Mouse (Mus musculus) kidney, adult 2 months (tissue): ENCODE data around the gene Dohh. TPM values are rescaled to one million over a fixed set of nuclear protein-coding genes. Genes with fewer than 3 reads are reported as not detected.

Experiments
- DNase-seq: peaks from one replicate; pipeline ENCODE4 v3.0.0; 2021
- H3K27ac ChIP-seq: fragments of 200-500 bp; 2 replicates; pipeline ENCODE4 v1.5.1; 2012; ENCODE audit warnings: low read depth, low read length, control low read depth, inconsistent platforms; ENCODE audit not compliant: insufficient read depth
- H3K27me3 ChIP-seq: fragments of 200-500 bp; replicated peaks from 2 replicates; pipeline ENCODE4 v1.6.1; 2012; ENCODE audit warnings: mild to moderate bottlenecking, moderate library complexity, low read length, inconsistent platforms; ENCODE audit not compliant: control insufficient read depth, insufficient read depth
- H3K36me3 ChIP-seq: fragments of 200-500 bp; 2 replicates; pipeline ENCODE4 v1.6.1; 2012; ENCODE audit warnings: mild to moderate bottlenecking, moderate library complexity, low read length, inconsistent platforms; ENCODE audit not compliant: control insufficient read depth, insufficient read depth
- H3K4me1 ChIP-seq: fragments of 200-500 bp; 2 replicates; pipeline ENCODE4 v1.6.1; 2011; ENCODE audit warnings: low read length; ENCODE audit not compliant: control insufficient read depth, insufficient read depth
- H3K4me3 ChIP-seq: fragments of 200-500 bp; 2 replicates; pipeline ENCODE4 v1.5.1; 2011; ENCODE audit warnings: mild to moderate bottlenecking, low read depth, low read length, control low read depth; ENCODE audit not compliant: insufficient read depth
- CTCF ChIP-seq: fragments of 200-500 bp; conservative IDR thresholded peaks from 2 replicates; pipeline ENCODE4 v1.5.1; 2011; ENCODE audit warnings: low read depth, mild to moderate bottlenecking, control low read depth, low read length, moderate library complexity, mixed read lengths; ENCODE audit not compliant: insufficient read depth, insufficient read length
- POLR2A ChIP-seq: fragments of 200-500 bp; IDR thresholded peaks from one replicate; pipeline ENCODE4 v1.6.1; 2011; ENCODE audit warnings: low read depth, low read length, control low read depth
- WGBS: fragments of 180-500 bp; shearing (Covaris S2); methylation state at CpG from one replicate; pipeline ENCODE4 v1.1.7; 2018; 5-methylcytosine and 5-hydroxymethylcytosine counted together
- polyA plus RNA-seq: library from polyadenylated mRNA; depleted of rRNA; stranded (reverse); fragments of >200 nt; gene quantifications from 2 replicates; pipeline ENCODE4 v1.2.3, GENCODE M21; 2012

Dohh gene
- polyA plus RNA-seq, 1 experiment, result 60.6 TPM

- peak; percentile 90 for DNase-seq
- peaks cover 18% of the 10 kb centered on the region; the same call in 1 of the 2 replicates for H3K4me1 ChIP-seq
- H3K36me3 ChIP-seq, result no peaks in the 10 kb centered on the region
- H3K27ac ChIP-seq, result peak within 1 kb of the TSS; percentile 57
- H3K4me3 ChIP-seq, result peak within 1 kb of the TSS; percentile 44
- TF ChIP-seq POLR2A (no peak), CTCF (no peak)
- no peaks in the 10 kb centered on the region for H3K27me3 ChIP-seq
- WGBS, result 30% methylated on average over 14 of the region's 14 CpGs
Measured at GRCm38 (mm10) chr10:81392781-81393185, 8.6 kb downstream of the Dohh start, which contains the start of gene Smim24. Gene Smim24, plus strand, starts transcription at chr10:81393051.

GRCm38 (mm10) chr10:81393456-81394063, 9.3 kb downstream of the Dohh start:
- no peak for TF ChIP-seq POLR2A
- TF ChIP-seq CTCF, result no peak
- Histone ChIP-seq H3K27ac (peak overlapping the region; percentile 29; the same call in 1 of the 2 replicates), H3K4me3 (peak overlapping the region; percentile 44), H3K27me3 (no peaks in the 10 kb centered on the region), H3K4me1 (peaks cover 18% of the 10 kb centered on the region; the same call in 1 of the 2 replicates), H3K36me3 (no peaks in the 10 kb centered on the region)
- WGBS, result 7% methylated on average over 19 of the region's 19 CpGs
- DNase-seq, result peak; percentile 62

GRCm38 (mm10) chr10:81395127-81395526, 10.9 kb downstream of the Dohh start:
- no peaks in the 10 kb centered on the region for H3K27me3 ChIP-seq
- peak; percentile 71 for DNase-seq
- TF ChIP-seq CTCF (peak; percentile 86), POLR2A (no peak)
- no peak overlapping the region for H3K4me3 ChIP-seq
- no peak overlapping the region for H3K27ac ChIP-seq
- H3K4me1 ChIP-seq, result peaks cover 14% of the 10 kb centered on the region; the same call in 1 of the 2 replicates
- peaks cover 2% of the 10 kb centered on the region for H3K36me3 ChIP-seq
- 18% methylated on average over 5 of the region's 5 CpGs for WGBS

- Histone ChIP-seq H3K36me3 (peaks cover 9% of the 10 kb centered on the region), H3K4me3 (no peak overlapping the region), H3K4me1 (peaks cover 14% of the 10 kb centered on the region; the same call in 1 of the 2 replicates), H3K27ac (no peak overlapping the region), H3K27me3 (no peaks in the 10 kb centered on the region)
- WGBS, result 82% methylated on average over 4 of the region's 4 CpGs
- no peak for DNase-seq
- TF ChIP-seq POLR2A (no peak), CTCF (no peak)
Measured at GRCm38 (mm10) chr10:81395865-81396264, 11.6 kb downstream of the Dohh start.

DNA sequence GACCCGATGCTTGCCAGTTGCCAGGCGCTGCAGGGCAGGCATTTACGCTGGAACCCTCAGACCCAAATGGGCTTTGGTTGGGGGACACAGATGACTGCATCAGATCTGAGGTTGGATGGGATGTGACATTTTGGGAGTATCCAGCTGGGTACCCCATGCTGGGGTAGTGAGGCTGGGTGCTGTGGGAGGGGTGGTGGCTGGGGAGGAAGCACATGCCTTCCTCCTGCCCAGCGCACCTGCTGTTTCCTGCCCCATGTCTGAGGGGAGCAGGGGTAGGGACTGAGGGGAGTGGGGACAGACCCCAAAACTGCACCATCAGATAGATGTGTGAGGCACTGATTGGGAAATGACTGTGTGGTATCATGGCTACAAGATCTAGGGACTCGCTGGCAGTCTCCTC, 12.5 kb downstream of the Dohh start:
- TF ChIP-seq CTCF, result no peak
- no peak for TF ChIP-seq POLR2A
- no peak overlapping the region for H3K4me3 ChIP-seq
- DNase-seq, result no peak
- H3K4me1 ChIP-seq, result peaks cover 20% of the 10 kb centered on the region; the same call in 1 of the 2 replicates
- H3K27ac ChIP-seq, result no peak overlapping the region
- peaks cover 9% of the 10 kb centered on the region for H3K36me3 ChIP-seq
- WGBS, result 86% methylated on average over 5 of the region's 5 CpGs
- no peaks in the 10 kb centered on the region for H3K27me3 ChIP-seq

DNA sequence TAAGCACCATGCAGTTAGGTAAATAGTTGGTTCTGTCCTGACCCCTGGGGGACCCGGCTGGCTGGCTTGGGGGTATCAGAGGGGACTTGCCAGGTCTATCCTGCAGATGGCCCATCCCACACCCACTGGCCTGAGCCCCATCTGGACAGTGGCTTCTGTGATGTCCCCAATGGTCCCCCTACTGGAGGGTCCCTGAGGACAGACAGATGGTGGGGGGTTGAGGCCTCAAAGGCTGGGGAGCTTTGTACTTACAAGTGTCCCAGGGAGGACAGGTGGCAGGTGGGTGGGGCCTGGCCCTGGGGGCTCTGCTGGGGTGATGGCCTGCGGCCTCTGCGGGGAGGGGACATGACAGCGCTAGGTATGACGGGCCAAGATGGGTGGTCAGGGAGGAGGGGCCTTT, 15.1 kb downstream of the Dohh start:
- 82% methylated on average over 5 of the region's 5 CpGs for WGBS
- Histone ChIP-seq H3K27me3 (no peaks in the 10 kb centered on the region), H3K4me1 (peaks cover 16% of the 10 kb centered on the region), H3K4me3 (no peak overlapping the region), H3K27ac (no peak overlapping the region), H3K36me3 (peaks cover 10% of the 10 kb centered on the region)
- DNase-seq, result no peak
- TF ChIP-seq CTCF (no peak), POLR2A (no peak)

DNA sequence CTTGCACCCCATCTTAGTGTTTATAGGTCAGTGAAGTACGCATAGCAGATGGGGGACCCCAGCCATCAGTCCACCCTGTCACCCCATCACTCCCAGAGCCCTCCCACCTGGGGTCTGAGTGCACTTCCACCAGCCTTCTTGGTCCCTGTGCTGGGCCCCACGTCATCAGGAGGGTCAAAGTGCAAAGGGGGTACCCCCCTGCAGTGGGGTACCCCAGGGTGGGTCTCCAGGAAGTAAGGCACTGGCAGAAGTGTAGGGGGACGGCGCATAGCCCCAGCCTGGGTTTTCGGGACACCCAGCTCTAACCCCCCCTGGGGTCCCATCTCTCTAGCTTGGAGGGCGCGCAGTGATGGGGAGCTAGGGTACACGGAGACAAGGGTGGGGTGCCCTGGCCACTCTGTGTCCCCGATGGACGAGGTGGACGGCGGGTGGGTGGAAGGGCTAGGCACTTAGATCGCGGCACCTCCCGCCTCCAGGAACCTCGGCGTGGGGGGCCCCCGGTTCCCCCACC, 15.6 kb downstream of the Dohh start:
- no peak for DNase-seq
- no peak overlapping the region for H3K27ac ChIP-seq
- H3K36me3 ChIP-seq, result peaks cover 12% of the 10 kb centered on the region
- H3K4me1 ChIP-seq, result peaks cover 16% of the 10 kb centered on the region
- no peak for TF ChIP-seq CTCF
- H3K4me3 ChIP-seq, result no peak overlapping the region
- 86% methylated on average over 18 of the region's 18 CpGs for WGBS
- no peaks in the 10 kb centered on the region for H3K27me3 ChIP-seq
